Mouse (Mus musculus) Muller cell, postnatal 12 days (primary cell): ENCODE results near the gene Tsks.

Experiments used
- DNase-seq: peaks from one replicate; pipeline ENCODE4 v3.0.0-alpha.2; 2015; ENCODE audit errors: inconsistent ontology term

Gene Tsks

GRCm38 (mm10) chr7:44951960-44952359, 9.0 kb downstream of the Tsks start:
- DNase-seq: peak; percentile 86

GRCm38 (mm10) chr7:44952611-44953306, 9.8 kb downstream of the Tsks start:
- peak; percentile 97 for DNase-seq

GRCm38 (mm10) chr7:44953561-44953960, 10.6 kb downstream of the Tsks start:
- DNase-seq: no peak

GRCm38 (mm10) chr7:44954091-44954885, 11.3 kb downstream of the Tsks start:
- DNase-seq: peak; percentile 59

- no peak for DNase-seq
Measured at GRCm38 (mm10) chr7:44955628-44956027, 12.6 kb downstream of the Tsks start.

GRCm38 (mm10) chr7:44956266-44956665, 13.3 kb downstream of the Tsks start:
- no peak for DNase-seq

- no peak for DNase-seq
Measured at GRCm38 (mm10) chr7:44957183-44957835, 14.3 kb downstream of the Tsks start.

- no peak for DNase-seq
Measured at GRCm38 (mm10) chr7:44958208-44958607, 15.2 kb downstream of the Tsks start.

GRCm38 (mm10) chr7:44959281-44959680, 16.3 kb downstream of the Tsks start:
- no peak for DNase-seq

GRCm38 (mm10) chr7:44959874-44960511, 17.0 kb downstream of the Tsks start:
- no peak for DNase-seq

- no peak for DNase-seq
Measured at GRCm38 (mm10) chr7:44960512-44960910, 17.5 kb downstream of the Tsks start.

- no peak for DNase-seq
Measured at GRCm38 (mm10) chr7:44962337-44962736, 19.3 kb downstream of the Tsks start.

GRCm38 (mm10) chr7:44962831-44963230, 19.8 kb downstream of the Tsks start:
- DNase-seq: no peak

GRCm38 (mm10) chr7:44964990-44965389, 22.0 kb downstream of the Tsks start:
- DNase-seq: no peak

- DNase-seq: no peak
Measured at GRCm38 (mm10) chr7:44965975-44966374, 23.0 kb downstream of the Tsks start.

- DNase-seq: no peak
Measured at GRCm38 (mm10) chr7:44966638-44967037, 23.6 kb downstream of the Tsks start.

GRCm38 (mm10) chr7:44970231-44970691, 27.3 kb downstream of the Tsks start:
- peak; percentile 90 for DNase-seq

- no peak for DNase-seq
Measured at GRCm38 (mm10) chr7:44971142-44971541, 28.1 kb downstream of the Tsks start.

GRCm38 (mm10) chr7:44973415-44974130, 30.6 kb downstream of the Tsks start:
- no peak for DNase-seq

- DNase-seq: peak; percentile 97
Measured at GRCm38 (mm10) chr7:44974383-44975116, 31.5 kb downstream of the Tsks start, which contains the start of gene Cpt1c. Gene Cpt1c, minus strand, starts transcription at chr7:44974851.

GRCm38 (mm10) chr7:44975117-44975419, 32.1 kb downstream of the Tsks start:
- DNase-seq: no peak
